Comparison of ENCODE assay signal across 9 mouse cellular contexts in the genomic region with DNA sequence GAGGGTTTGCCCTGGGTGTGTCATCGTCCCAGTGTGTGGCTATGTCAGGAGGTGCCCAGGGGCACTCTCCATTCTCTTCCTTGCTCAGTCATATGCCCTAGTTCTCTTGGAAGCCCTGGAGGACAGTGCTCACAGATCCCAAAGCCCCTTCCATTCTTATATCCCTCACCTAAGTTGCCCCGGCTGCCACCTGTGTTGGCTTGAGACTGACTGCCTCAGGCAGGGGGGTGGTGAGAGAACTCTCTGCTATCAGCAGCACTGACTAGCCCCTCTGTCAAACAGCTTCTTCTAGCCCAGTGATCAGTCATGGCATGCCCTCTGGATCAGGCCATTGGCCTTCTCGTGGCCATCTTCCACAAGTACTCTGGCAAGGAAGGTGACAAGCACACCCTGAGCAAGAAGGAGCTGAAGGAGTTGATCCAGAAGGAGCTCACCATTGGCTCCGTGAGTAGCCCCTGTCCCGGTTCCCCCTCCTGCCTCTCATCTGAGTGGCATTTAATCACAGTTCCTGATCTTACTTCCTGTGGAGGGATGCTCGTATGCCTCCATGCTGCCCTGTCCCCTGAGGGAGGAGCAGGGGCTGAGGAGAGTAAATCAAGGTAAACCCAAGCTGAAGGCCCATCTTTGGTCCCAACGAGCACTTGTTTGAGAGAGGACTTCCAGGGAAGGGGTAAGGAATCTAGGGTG. TPM values are rescaled to one million over a fixed set of nuclear protein-coding genes. Genes with fewer than 3 reads are reported as not detected.
DNase-seq lines count a peak whose midpoint lies in the region; ATAC-seq and TF ChIP-seq lines count a peak whose summit lies in the region.
"Had no signal": no experiment of that assay in that cellular context is flagged by ENCODE, and none has a peak within 500 bp of the region (broad histone marks: within the 10 kb centered on the region; RNA-seq: fewer than 3 reads in every experiment).

No protein-coding gene starts in this region.

- no peaks in the 10 kb centered on the region for H3K36me3 ChIP-seq in kidney, postnatal 0 days (ENCODE audit: insufficient read depth, low read length)
- no peaks in the 10 kb centered on the region for H3K36me3 ChIP-seq in hindbrain, embryonic 16.5 days (ENCODE audit: control insufficient read depth, insufficient read depth, low read length)
- no peaks in the 10 kb centered on the region for H3K36me3 ChIP-seq in midbrain, embryonic 16.5 days (ENCODE audit: control insufficient read depth, insufficient read depth, low read length)

- ATAC-seq in kidney, postnatal 0 days (replicated peaks; ENCODE audit: low FRiP score, low read depth) = no peak
- peak; percentile 19; the same call in 1 of the 2 replicates for ATAC-seq in common myeloid progenitor, adult 5-6 weeks (replicated peaks; ENCODE audit: low read depth, poor library complexity, severe bottlenecking)
- ATAC-seq in hindbrain, embryonic 16.5 days = no peak
- ATAC-seq in midbrain, embryonic 16.5 days = peak; percentile 46; the same call in 1 of the 2 replicates
- no peak for ATAC-seq in erythroid progenitor cell, adult 5-6 weeks (replicated peaks; ENCODE audit: low FRiP score, poor library complexity, severe bottlenecking)

- H3K4me1 ChIP-seq in kidney, postnatal 0 days (replicated peaks; ENCODE audit: insufficient read depth, low read length) = peaks cover 8% of the 10 kb centered on the region
- peaks cover 5% of the 10 kb centered on the region; the same call in 1 of the 2 replicates for H3K4me1 ChIP-seq in hindbrain, embryonic 16.5 days (ENCODE audit: control insufficient read depth, insufficient read depth, low read depth, low read length)
- peaks cover 3% of the 10 kb centered on the region; the same call in 1 of the 2 replicates for H3K4me1 ChIP-seq in midbrain, embryonic 16.5 days (ENCODE audit: control insufficient read depth, insufficient read depth, low read length)

- TF ChIP-seq CTCF in kidney, postnatal 0 days (IDR thresholded peaks at IDR 0.05; ENCODE audit: low read depth) = no peak

- peak overlapping the region; percentile 48; the same call in 1 of the 2 replicates for H3K27ac ChIP-seq in kidney, postnatal 0 days
- H3K27ac ChIP-seq in hindbrain, embryonic 16.5 days (ENCODE audit: low read depth, low read length) = no peak overlapping the region
- H3K27ac ChIP-seq in midbrain, embryonic 16.5 days (ENCODE audit: low read length) = no peak overlapping the region

- no peaks in the 10 kb centered on the region for H3K9me3 ChIP-seq in kidney, postnatal 0 days (replicated peaks; ENCODE audit: low read length)
- H3K9me3 ChIP-seq in hindbrain, embryonic 16.5 days (ENCODE audit: control insufficient read depth, low read length) = no peaks in the 10 kb centered on the region
- no peaks in the 10 kb centered on the region for H3K9me3 ChIP-seq in midbrain, embryonic 16.5 days (replicated peaks; ENCODE audit: control insufficient read depth, low read length, poor library complexity, severe bottlenecking)

- no peaks in the 10 kb centered on the region for H3K27me3 ChIP-seq in kidney, postnatal 0 days (ENCODE audit: insufficient read depth, low read length)
- peaks cover 3% of the 10 kb centered on the region for H3K27me3 ChIP-seq in hindbrain, embryonic 16.5 days (replicated peaks; ENCODE audit: control insufficient read depth, insufficient read depth, low read length)
- peaks cover 5% of the 10 kb centered on the region; the same call in 1 of the 2 replicates for H3K27me3 ChIP-seq in midbrain, embryonic 16.5 days (ENCODE audit: control insufficient read depth, insufficient read depth, low read depth, low read length)

- peak overlapping the region; percentile 72 for H3K4me2 ChIP-seq in kidney, postnatal 0 days (ENCODE audit: low read length)
- H3K4me2 ChIP-seq in hindbrain, embryonic 16.5 days (ENCODE audit: low read length) = peak overlapping the region; percentile 71
- H3K4me2 ChIP-seq in midbrain, embryonic 16.5 days (ENCODE audit: low read length) = peak overlapping the region; percentile 68

- peak overlapping the region; percentile 60 for H3K9ac ChIP-seq in kidney, postnatal 0 days (ENCODE audit: low read depth, low read length)
- no peak overlapping the region for H3K9ac ChIP-seq in hindbrain, embryonic 16.5 days (ENCODE audit: low read depth, low read length)
- H3K9ac ChIP-seq in midbrain, embryonic 16.5 days (ENCODE audit: low read depth, low read length) = no peak overlapping the region

- DNase-seq in kidney, postnatal 0 days (ENCODE audit: low spot score) = no peak
- no peak for DNase-seq in kidney, adult 8-10 months
- no peak for DNase-seq in cerebellum, postnatal 14 days
- no peak for DNase-seq in embryo, embryonic 10 days (ENCODE audit: low spot score)

- 49% methylated on average over 7 of the region's 7 CpGs for WGBS in kidney, postnatal 0 days
- WGBS in hindbrain, embryonic 16.5 days = 77% methylated on average over 7 of the region's 7 CpGs
- WGBS in midbrain, embryonic 16.5 days = 80% methylated on average over 7 of the region's 7 CpGs

- peak overlapping the region; percentile 40 for H3K4me3 ChIP-seq in kidney, postnatal 0 days (replicated peaks; ENCODE audit: low read depth, low read length)
- peak overlapping the region; percentile 35 for H3K4me3 ChIP-seq in hindbrain, embryonic 16.5 days (ENCODE audit: low read length)
- no peak overlapping the region for H3K4me3 ChIP-seq in midbrain, embryonic 16.5 days (ENCODE audit: low read depth, low read length)

RNA-seq across cellular contexts. Expression of gene S100a6, which starts 0.9 kb away (rescaled TPM):
- polyA plus RNA-seq in kidney, postnatal 0 days (2015; fragmentation: Nextera tagmentation; extraction: Ambion mirVana) = 395 and 525 TPM in 2 replicates
- total RNA-seq in common myeloid progenitor, adult 5-6 weeks (2017) = 8.0 and 14.7 TPM in 2 replicates
- polyA plus RNA-seq in hindbrain, embryonic 16.5 days (2015; fragmentation: Nextera tagmentation; extraction: Ambion mirVana) = 31.7 and 32.1 TPM in 2 replicates
- 19.3 and 19.4 TPM in 2 replicates for polyA plus RNA-seq in midbrain, embryonic 16.5 days (2015; fragmentation: Nextera tagmentation; extraction: Ambion mirVana)
- total RNA-seq in erythroid progenitor cell, adult 5-6 weeks (2015; ENCODE audit: low replicate concordance) = 132 and 138 TPM in 2 replicates
- 41.6 and 73.8 TPM in 2 replicates for total RNA-seq in erythroid progenitor cell, adult 5-6 weeks (2017; ENCODE audit: low replicate concordance)

RNA-seq across cellular contexts. Expression of gene S100a5, which starts 5.3 kb away (rescaled TPM):
- polyA plus RNA-seq in kidney, postnatal 0 days (2015; fragmentation: Nextera tagmentation; extraction: Ambion mirVana) = 0.77 and 1.4 TPM in 2 replicates
- total RNA-seq in common myeloid progenitor, adult 5-6 weeks (2017) = not detected in 2 replicates
- not detected in 2 replicates for polyA plus RNA-seq in hindbrain, embryonic 16.5 days (2015; fragmentation: Nextera tagmentation; extraction: Ambion mirVana)
- polyA plus RNA-seq in midbrain, embryonic 16.5 days (2015; fragmentation: Nextera tagmentation; extraction: Ambion mirVana) = not detected in 2 replicates
- not detected in 2 replicates for total RNA-seq in erythroid progenitor cell, adult 5-6 weeks (2015; ENCODE audit: low replicate concordance)
- not detected in 2 replicates for total RNA-seq in erythroid progenitor cell, adult 5-6 weeks (2017; ENCODE audit: low replicate concordance)
- total RNA-seq: hematopoietic stem cell, adult 5-6 weeks had no signal

RNA-seq across cellular contexts. Expression of gene S100a4, which starts 10.0 kb away (rescaled TPM):
- 11.5 and 18.3 TPM in 2 replicates for polyA plus RNA-seq in kidney, postnatal 0 days (2015; fragmentation: Nextera tagmentation; extraction: Ambion mirVana)
- total RNA-seq in common myeloid progenitor, adult 5-6 weeks (2017) = 15.1 and 35.7 TPM in 2 replicates
- 0.36 and 1.4 TPM in 2 replicates for polyA plus RNA-seq in hindbrain, embryonic 16.5 days (2015; fragmentation: Nextera tagmentation; extraction: Ambion mirVana)
- polyA plus RNA-seq in midbrain, embryonic 16.5 days (2015; fragmentation: Nextera tagmentation; extraction: Ambion mirVana) = 0.53 TPM in 1 of 2 replicates, not detected in the other
- 36.9 and 83.6 TPM in 2 replicates for total RNA-seq in erythroid progenitor cell, adult 5-6 weeks (2015; ENCODE audit: low replicate concordance)
- total RNA-seq in erythroid progenitor cell, adult 5-6 weeks (2017; ENCODE audit: low replicate concordance) = 29.4 and 37.4 TPM in 2 replicates

RNA-seq across cellular contexts. Expression of gene Gm42674, which starts 11.9 kb away (rescaled TPM):
- not detected in 2 replicates for polyA plus RNA-seq in kidney, postnatal 0 days (2015; fragmentation: Nextera tagmentation; extraction: Ambion mirVana)
- total RNA-seq in common myeloid progenitor, adult 5-6 weeks (2017) = not detected in 2 replicates
- 0.51 TPM in 1 of 2 replicates, not detected in the other for polyA plus RNA-seq in hindbrain, embryonic 16.5 days (2015; fragmentation: Nextera tagmentation; extraction: Ambion mirVana)
- 0.65 TPM in 1 of 2 replicates, not detected in the other for polyA plus RNA-seq in midbrain, embryonic 16.5 days (2015; fragmentation: Nextera tagmentation; extraction: Ambion mirVana)
- not detected in 2 replicates for total RNA-seq in erythroid progenitor cell, adult 5-6 weeks (2015; ENCODE audit: low replicate concordance)
- not detected in 2 replicates for total RNA-seq in erythroid progenitor cell, adult 5-6 weeks (2017; ENCODE audit: low replicate concordance)
- total RNA-seq: hematopoietic stem cell, adult 5-6 weeks had no signal

RNA-seq across cellular contexts. Expression of gene S100a2, which starts 23.6 kb away (rescaled TPM):
- not detected in 2 replicates for polyA plus RNA-seq in kidney, postnatal 0 days (2015; fragmentation: Nextera tagmentation; extraction: Ambion mirVana)
- total RNA-seq in common myeloid progenitor, adult 5-6 weeks (2017) = not detected in 2 replicates
- not detected in 2 replicates for polyA plus RNA-seq in hindbrain, embryonic 16.5 days (2015; fragmentation: Nextera tagmentation; extraction: Ambion mirVana)
- polyA plus RNA-seq in midbrain, embryonic 16.5 days (2015; fragmentation: Nextera tagmentation; extraction: Ambion mirVana) = not detected in 2 replicates
- not detected in 2 replicates for total RNA-seq in erythroid progenitor cell, adult 5-6 weeks (2015; ENCODE audit: low replicate concordance)
- total RNA-seq in erythroid progenitor cell, adult 5-6 weeks (2017; ENCODE audit: low replicate concordance) = not detected in 2 replicates
- total RNA-seq: hematopoietic stem cell, adult 5-6 weeks had no signal

Comparison
In these comparisons a context has a peak if more than half of its experiments do, and no peak if none do; other contexts are left out.
1. ATAC-seq: peak in common myeloid progenitor, adult 5-6 weeks (single experiment) and midbrain, embryonic 16.5 days (single experiment); none in kidney, postnatal 0 days (single experiment), hindbrain, embryonic 16.5 days (single experiment) and erythroid progenitor cell, adult 5-6 weeks (single experiment).
2. RNA of gene S100a6, which starts 0.9 kb away (polyA plus RNA-seq): 395 to 525 TPM in kidney, postnatal 0 days; 31.7 to 32.1 TPM in hindbrain, embryonic 16.5 days and 19.3 to 19.4 TPM in midbrain, embryonic 16.5 days; every median in the first group is over 10 times any median in the second.
3. Peak in every context shown above with its lines, with median percentiles within 50 percentile points of each other: H3K4me2 ChIP-seq.